Mouse (Mus musculus) cerebellum, adult 11 months (tissue): Measurements from ENCODE around the gene Gemin5.
"Not testable (repeated sequence)": the region's sequence is repeated elsewhere in the genome, so short reads cannot be mapped to it uniquely, and the experiment has no call there.

ENCODE experiments used
- DNase-seq: peaks from one replicate; pipeline ENCODE4 v3.0.0; 2022

Gene Gemin5

GRCm38 (mm10) chr11:58168167-58168915 lies at the start of gene Gemin5:
Gemin5 (minus strand) TSS chr11:58168539.
- DNase-seq: peak; percentile 87

- DNase-seq: no peak
Observed at GRCm38 (mm10) chr11:58216823-58217222, 48.5 kb upstream of the Gemin5 start.

GRCm38 (mm10) chr11:58215814-58216213 lies 47.5 kb upstream of the Gemin5 start:
- no peak for DNase-seq

GRCm38 (mm10) chr11:58215049-58215430 lies 46.7 kb upstream of the Gemin5 start:
- not testable (repeated sequence) for DNase-seq

- DNase-seq: no peak
Observed at GRCm38 (mm10) chr11:58214391-58215048, 46.2 kb upstream of the Gemin5 start.

- DNase-seq: no peak
Observed at GRCm38 (mm10) chr11:58213673-58214342, 45.5 kb upstream of the Gemin5 start.

GRCm38 (mm10) chr11:58211682-58212067 lies 43.3 kb upstream of the Gemin5 start:
- DNase-seq: no peak

GRCm38 (mm10) chr11:58211062-58211681 lies 42.8 kb upstream of the Gemin5 start:
- no peak for DNase-seq

- no peak for DNase-seq
Observed at GRCm38 (mm10) chr11:58210321-58210886, 42.1 kb upstream of the Gemin5 start.

- DNase-seq: no peak
Observed at GRCm38 (mm10) chr11:58201052-58201451, 32.7 kb upstream of the Gemin5 start.

- DNase-seq: no peak
Observed at GRCm38 (mm10) chr11:58200226-58200625, 31.9 kb upstream of the Gemin5 start.

GRCm38 (mm10) chr11:58199229-58200037 lies 31.1 kb upstream of the Gemin5 start, which contains the start of the genes Igtp and Irgm2:
Igtp (plus strand) TSS chr11:58199556.
Irgm2 (plus strand) TSS chr11:58199618.
- not testable (repeated sequence) for DNase-seq

- DNase-seq: no peak
Observed at GRCm38 (mm10) chr11:58198663-58199062, 30.3 kb upstream of the Gemin5 start.

GRCm38 (mm10) chr11:58193860-58194520 lies 25.7 kb upstream of the Gemin5 start:
- DNase-seq: no peak

GRCm38 (mm10) chr11:58193326-58193725 lies 25.0 kb upstream of the Gemin5 start:
- no peak for DNase-seq

GRCm38 (mm10) chr11:58189675-58190074 lies 21.3 kb upstream of the Gemin5 start:
- DNase-seq: no peak

GRCm38 (mm10) chr11:58183579-58183978 lies 15.2 kb upstream of the Gemin5 start:
- DNase-seq: no peak

- DNase-seq: no peak
Observed at GRCm38 (mm10) chr11:58180756-58181155, 12.4 kb upstream of the Gemin5 start.

- not testable (repeated sequence) for DNase-seq
Observed at GRCm38 (mm10) chr11:58179986-58180385, 11.6 kb upstream of the Gemin5 start.

GRCm38 (mm10) chr11:58179563-58179962 lies 11.2 kb upstream of the Gemin5 start:
- DNase-seq: peak; percentile 71

GRCm38 (mm10) chr11:58171459-58172091 lies 3.2 kb upstream of the Gemin5 start, which contains the start of gene Mrpl22:
Mrpl22 (plus strand) TSS chr11:58171661.
- peak; percentile 93 for DNase-seq
